Mouse (Mus musculus) brain, embryonic 14.5 days (tissue): ENCODE data around the gene Appl1.

Source experiments
- CTCF ChIP-seq: fragments of 200-500 bp; IDR thresholded peaks from 2 replicates; pipeline ENCODE4 v1.5.1; 2012; ENCODE audit warnings: inconsistent platforms, mild to moderate bottlenecking, moderate library complexity, borderline replicate concordance; ENCODE audit not compliant: insufficient read depth, insufficient read length; ENCODE audit errors: extremely low read depth
- POLR2A ChIP-seq: fragments of 200-500 bp; IDR thresholded peaks from 2 replicates; pipeline ENCODE4 v1.6.1; 2012; ENCODE audit warnings: mild to moderate bottlenecking, inconsistent platforms, borderline replicate concordance; ENCODE audit not compliant: poor library complexity, insufficient read depth, insufficient read length, severe bottlenecking; ENCODE audit errors: extremely low read depth

- TF ChIP-seq POLR2A = no peak
- TF ChIP-seq CTCF = peak; percentile 21; the same call in 1 of the 2 replicates
These were observed 17.7 kb upstream of the Appl1 start for GRCm38 (mm10) chr14:26988694-26989093.
